Mouse (Mus musculus) G1E (cell line): ENCODE measurements at regions not wholly inside any gene's neighbourhood (a gene's known extent, or its start where the extent isn't known, plus 50 kb on each side); places are given as distances from the start of the nearest gene placed in this dataset.

ENCODE experiments used
- CTCF ChIP-seq: IDR thresholded peaks from 2 replicates; pipeline ENCODE4 v1.5.1; 2012; ENCODE audit warnings: low read depth, low read length, inconsistent platforms, mixed read lengths
- GATA1 ChIP-seq: IDR thresholded peaks from 2 replicates; pipeline ENCODE4 v1.6.1; 2012; ENCODE audit warnings: borderline replicate concordance, low read length, inconsistent platforms, mixed read lengths

DNA sequence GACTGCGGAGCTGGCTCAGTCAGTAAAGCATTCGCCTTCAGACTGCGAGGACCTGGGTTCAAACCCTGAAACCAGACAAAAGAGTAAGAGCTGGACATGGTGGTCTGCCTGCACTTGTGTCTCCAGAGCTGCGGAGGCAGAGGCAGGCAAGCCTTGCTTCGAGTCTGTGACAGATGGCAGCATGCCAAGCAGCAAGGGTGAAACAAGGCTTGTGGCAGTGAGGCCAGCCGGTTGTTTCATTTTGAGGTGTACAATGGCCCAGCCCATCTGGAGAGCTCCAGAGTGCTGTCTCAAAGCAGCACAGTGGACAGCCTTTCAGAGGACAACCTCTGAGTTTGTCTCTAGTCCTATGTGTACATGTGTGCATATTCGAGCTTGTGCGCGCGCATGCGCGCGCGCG lies 225.9 kb downstream of the Prex1 start:
- TF ChIP-seq CTCF, result no peak
- no peak for TF ChIP-seq GATA1
